Mouse (Mus musculus): Measurements from ENCODE around the gene Adarb2.
"Not testable (repeated sequence)": the region's sequence is repeated elsewhere in the genome, so short reads cannot be mapped to it uniquely, and the experiment has no call there.

The Adarb2 gene

DNA sequence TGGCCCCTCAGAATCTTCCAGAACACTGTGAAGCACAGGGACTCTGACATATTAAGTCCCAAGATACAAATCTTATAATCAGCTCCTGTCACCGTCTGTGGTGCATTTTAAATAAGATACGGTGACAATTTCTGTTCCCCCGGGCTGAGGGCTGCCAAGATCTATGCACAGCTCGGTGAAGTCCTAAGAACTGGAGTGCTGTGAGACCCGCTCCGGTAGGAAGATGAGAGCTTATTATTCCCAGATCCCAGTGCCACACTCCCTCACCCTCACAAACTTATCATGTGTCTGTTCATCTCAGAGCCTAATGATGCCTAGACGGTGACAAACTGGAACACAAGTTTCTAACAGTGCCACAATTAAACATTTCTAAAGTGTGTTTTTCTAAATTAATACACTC lies 384.8 kb downstream of the Adarb2 start:
- no peak for DNase-seq (ENCODE audit: low spot score)

DNA sequence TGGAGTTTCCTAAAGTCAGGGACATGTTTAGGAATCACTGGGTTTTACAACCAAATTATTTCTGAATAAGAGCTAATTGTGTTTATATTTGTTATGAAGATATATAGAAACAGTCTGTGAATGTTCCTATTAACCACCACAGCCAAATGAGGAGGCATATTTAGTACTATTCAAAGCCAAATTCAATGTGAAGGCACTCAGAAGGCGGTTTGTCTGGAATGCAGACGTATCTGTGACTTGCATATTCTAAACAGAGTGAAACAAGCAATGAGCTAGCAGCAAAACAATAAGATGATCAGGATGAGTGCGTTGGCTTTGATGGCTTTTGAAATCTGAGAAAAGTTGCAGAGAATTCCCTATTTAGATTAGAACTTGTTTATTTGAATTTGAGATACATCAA lies 387.8 kb downstream of the Adarb2 start:
- no peak for DNase-seq (ENCODE audit: low spot score)

DNA sequence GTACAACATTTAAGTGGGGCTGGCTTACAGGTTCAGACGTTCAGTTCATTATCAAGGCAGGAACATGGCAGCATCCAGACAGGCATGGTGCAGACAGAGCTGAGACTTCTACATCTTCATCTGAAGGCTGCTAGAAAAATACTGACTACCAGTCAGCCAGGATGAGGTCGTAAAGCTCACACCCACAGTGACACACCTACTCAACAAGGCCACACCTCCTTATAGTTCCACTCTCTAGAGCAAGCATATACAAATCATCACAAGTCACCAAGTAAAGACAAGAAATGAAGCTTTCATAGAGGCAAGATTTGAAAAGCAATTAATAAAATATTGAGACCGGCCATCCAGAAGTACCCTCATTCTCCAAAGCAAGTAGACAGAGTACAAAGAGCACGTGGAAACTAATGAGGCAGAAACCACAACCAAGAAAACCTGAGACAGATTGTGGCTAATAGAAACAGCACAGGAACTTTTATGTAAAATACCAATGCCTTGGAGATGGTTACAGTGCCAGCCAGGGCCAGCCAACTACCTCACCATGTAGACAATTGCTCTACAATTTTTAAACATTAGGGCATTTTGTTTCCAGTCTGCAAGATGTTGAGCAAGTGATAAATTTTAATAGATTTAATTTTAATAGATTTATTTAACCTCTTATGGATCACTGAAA lies 394.4 kb downstream of the Adarb2 start:
- DNase-seq (ENCODE audit: low spot score), result no peak

DNA sequence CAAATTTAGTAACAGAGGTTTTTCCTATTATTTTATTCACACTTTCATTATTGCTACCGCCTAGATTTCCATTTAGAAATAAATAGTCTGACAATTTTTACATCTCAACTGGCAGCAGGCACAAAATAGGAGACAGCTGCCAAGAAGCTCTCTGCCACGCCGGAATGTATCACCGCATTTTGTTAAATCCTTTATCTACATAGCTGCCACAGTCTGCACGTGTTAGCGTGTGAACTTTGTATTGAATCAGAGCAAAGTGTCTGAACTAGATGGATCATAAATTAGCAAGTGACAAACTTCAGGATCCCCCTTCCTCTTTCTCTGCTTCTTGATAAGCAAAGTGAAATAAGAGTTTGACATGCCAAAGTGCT lies 395.0 kb downstream of the Adarb2 start:
- no peak for DNase-seq (ENCODE audit: low spot score)

GRCm38 (mm10) chr13:8605645-8606044 lies 403.0 kb downstream of the Adarb2 start:
- DNase-seq (ENCODE audit: low spot score), result no peak

- DNase-seq (ENCODE audit: low spot score), result no peak
Observed at GRCm38 (mm10) chr13:8608040-8608439, 405.4 kb downstream of the Adarb2 start.

- DNase-seq (ENCODE audit: low spot score), result not testable (repeated sequence)
Observed at GRCm38 (mm10) chr13:8608918-8609317, 406.3 kb downstream of the Adarb2 start.

GRCm38 (mm10) chr13:8610956-8611355 lies 408.3 kb downstream of the Adarb2 start:
- no peak for DNase-seq (ENCODE audit: low spot score)

DNA sequence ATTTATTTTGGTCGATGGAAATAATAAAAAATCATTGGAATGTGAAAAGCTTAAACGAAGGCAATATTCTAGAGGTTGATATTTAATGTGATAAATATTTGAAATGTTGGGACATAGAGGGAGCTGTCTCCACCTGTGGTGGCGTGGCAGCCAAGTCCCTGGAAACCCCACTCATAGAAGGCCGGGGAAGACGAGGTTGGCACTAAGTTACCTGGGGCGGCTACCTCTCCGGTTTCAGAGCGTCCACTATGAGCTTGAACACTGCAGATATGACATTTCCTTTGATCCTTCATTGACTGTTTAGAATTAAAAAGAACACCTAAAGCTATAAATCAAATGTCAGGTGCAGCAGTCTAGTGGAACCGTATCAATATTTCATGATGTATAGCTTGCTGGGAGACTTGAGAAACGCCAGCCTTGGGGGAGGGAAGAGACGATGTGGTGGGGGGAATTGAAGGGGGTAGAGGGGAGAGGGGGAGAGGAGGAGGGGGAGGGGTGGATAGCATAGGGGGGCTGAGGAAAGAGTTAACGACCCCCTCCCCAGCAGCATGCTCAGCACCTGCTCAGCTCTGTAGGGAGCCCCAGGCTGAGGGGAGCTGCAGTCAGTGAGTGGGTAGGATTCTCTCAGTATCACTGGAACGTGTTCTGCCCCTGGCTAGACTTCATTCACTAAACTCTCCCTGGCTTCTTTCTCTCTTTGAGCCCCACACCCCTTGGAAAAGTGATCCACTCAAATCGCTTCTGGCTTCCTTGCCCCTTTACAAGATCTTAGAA lies 410.1 kb downstream of the Adarb2 start:
- no peak for DNase-seq (ENCODE audit: low spot score)

GRCm38 (mm10) chr13:8616685-8617084 lies 414.0 kb downstream of the Adarb2 start:
- no peak for DNase-seq (ENCODE audit: low spot score)

DNA sequence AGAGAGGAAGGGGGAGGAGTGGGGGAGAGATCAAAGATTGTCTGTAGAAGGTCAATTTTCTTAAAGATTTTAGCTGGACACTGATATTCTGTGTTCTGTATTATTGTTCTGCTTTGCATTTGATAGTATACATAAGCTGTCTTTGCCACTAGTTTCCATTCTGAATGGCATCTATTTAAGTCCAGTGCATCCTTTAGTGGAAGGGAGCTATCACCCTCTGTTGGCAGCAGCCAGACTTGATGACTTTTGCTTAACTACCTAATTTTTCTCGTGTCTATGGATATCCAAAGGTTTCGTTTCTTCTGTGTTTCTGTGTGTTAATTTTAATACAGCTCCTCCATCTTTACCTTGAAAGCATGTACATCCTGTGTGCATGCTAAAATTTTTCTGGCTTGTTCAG lies 419.6 kb downstream of the Adarb2 start:
- no peak for DNase-seq (ENCODE audit: low spot score)

GRCm38 (mm10) chr13:8629565-8629964 lies 426.9 kb downstream of the Adarb2 start:
- DNase-seq (ENCODE audit: low spot score), result no peak

GRCm38 (mm10) chr13:8631618-8632017 lies 429.0 kb downstream of the Adarb2 start:
- no peak for DNase-seq (ENCODE audit: low spot score)

DNA sequence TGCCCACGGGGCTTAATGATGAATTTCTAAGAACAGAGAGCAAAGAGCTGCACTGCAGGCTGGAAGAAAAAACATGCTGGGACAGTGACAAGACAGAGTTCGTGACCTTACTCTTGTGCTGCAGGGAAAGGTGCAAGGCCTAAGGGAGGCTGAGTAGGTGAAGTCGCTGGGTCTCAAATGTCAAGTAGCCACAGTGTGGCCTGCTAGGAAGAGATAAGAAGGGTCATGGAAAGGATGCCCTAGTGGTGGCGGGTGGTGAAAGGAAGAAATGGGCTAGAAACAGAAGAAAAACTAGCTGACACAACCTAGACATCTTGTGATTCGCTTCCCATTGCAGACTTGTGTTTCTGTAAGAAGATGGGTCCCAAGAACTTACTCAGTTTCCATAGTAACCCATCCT lies 429.4 kb downstream of the Adarb2 start:
- DNase-seq (ENCODE audit: low spot score), result no peak

GRCm38 (mm10) chr13:8633385-8634337 lies 431.0 kb downstream of the Adarb2 start:
- no peak for DNase-seq (ENCODE audit: low spot score)

GRCm38 (mm10) chr13:8642084-8642483 lies 439.4 kb downstream of the Adarb2 start:
- no peak for DNase-seq (ENCODE audit: low spot score)

DNA sequence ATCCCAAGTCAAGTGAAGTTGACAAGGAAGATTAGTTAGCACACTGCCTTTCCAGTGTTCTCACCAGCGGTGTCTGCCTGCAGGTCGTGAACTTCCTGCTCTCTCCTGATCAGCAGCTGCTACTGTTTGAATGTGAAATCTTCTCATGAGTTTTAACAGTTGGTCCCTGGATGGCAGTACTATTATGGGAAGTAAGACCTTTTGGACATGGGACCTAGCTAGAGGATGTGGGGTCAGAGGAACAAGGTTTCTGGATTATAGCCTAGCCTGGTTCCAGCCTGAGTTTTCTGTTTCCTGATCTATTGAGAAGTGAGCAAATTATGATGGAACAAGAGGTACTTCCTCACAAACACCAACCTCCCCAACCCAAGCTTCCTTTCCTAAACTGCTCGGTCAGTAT lies 441.3 kb downstream of the Adarb2 start:
- no peak for DNase-seq (ENCODE audit: low spot score)

DNA sequence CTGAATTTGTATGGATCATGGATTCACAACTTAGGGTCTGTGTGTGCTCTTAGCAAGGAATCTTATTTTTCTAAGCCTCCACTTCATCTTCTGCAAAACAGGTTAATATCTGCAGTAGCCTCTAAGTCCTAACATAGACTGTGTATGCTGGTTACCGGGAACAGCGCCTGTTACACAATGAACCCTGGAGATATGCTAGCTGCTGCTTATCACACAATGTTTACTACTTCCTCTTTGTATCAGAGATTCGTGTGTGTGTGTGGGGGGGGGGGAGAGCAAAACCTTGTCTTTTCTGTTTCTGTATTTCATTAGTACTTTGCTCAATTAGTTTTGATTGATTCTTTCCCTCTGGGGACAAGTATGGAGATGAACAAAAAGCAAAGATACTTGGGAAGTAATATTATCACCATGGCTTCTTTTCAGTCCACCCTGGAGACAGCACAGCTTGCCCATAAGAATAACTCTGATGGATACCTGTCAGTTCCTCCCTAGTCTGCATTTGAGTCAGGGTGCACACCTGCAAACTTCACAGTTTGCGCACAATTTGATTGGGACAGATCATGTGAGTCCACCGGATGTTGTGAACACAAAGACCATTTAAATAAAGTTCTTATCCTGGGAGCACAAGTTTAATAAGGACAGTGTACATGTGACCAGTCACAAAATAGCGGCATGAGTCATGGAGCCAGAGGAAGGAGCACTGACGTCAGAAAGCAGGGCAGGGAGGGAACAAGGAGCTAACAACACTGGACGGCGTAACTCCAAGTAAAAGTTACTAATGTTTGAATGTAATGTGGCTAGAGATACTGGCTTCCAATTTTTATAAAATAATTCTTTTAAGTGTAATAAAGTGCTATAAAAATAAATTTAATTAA lies 442.4 kb downstream of the Adarb2 start:
- DNase-seq (ENCODE audit: low spot score), result no peak

GRCm38 (mm10) chr13:8649261-8649660 lies 446.6 kb downstream of the Adarb2 start:
- DNase-seq (ENCODE audit: low spot score), result no peak

DNA sequence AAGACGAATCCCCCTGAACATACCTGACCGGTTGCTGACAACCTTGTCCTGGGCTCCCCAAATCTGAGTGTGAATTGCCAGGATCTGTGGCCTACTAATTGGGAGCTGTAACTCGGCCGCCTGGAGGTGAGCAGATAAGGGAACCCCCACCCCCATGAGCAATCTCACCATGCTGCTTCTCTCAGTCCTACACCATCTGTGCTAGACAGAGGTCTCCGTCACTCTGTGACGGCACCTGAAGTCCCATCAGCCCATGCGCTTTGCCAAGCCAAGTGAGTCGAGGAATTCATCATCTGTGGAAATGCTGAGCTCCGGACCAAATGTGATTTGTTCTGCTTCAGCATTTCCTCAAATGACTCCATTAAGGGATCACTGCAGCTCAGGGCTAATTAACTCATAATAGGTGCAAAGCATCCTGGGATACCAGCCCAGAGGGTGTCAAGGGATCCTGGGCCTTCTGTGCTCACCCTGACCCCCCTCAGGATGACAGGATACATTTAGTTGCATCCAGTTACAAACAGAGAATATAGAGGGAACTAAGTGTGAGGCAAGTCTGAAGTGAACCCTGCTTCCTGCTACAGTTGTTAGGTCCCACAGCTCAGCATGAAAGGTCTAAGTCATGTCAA lies 462.1 kb downstream of the Adarb2 start:
- no peak for DNase-seq (ENCODE audit: low spot score)

- no peak for DNase-seq (ENCODE audit: low spot score)
Observed at GRCm38 (mm10) chr13:8677174-8677573, 474.5 kb downstream of the Adarb2 start.
